Mouse (Mus musculus): Measurements from ENCODE around the gene Pnlip.

Gene Pnlip

GRCm38 (mm10) chr19:58728445-58729031, 76.2 kb downstream of the Pnlip start, which contains the start of gene Pnliprp1:
Gene Pnliprp1 (plus strand): TSS chr19:58728887.
- peak; percentile 29 for DNase-seq
